Mouse (Mus musculus) bone marrow, adult 2 months (tissue): ENCODE measurements around the gene Morn5. TPM values are rescaled to one million over a fixed set of nuclear protein-coding genes. Genes with fewer than 3 reads are reported as not detected.

Experiments used
- H3K27ac ChIP-seq: fragments of 200-500 bp; 2 replicates; pipeline ENCODE4 v1.5.1; 2012; ENCODE audit warnings: low read depth, mild to moderate bottlenecking, control low read depth, inconsistent platforms, low read length; ENCODE audit not compliant: control insufficient read depth, poor library complexity, insufficient read depth
- H3K4me1 ChIP-seq: fragments of 200-500 bp; 2 replicates; pipeline ENCODE4 v1.6.1; 2011; ENCODE audit warnings: low read length; ENCODE audit not compliant: control insufficient read depth, insufficient read depth
- H3K4me3 ChIP-seq: fragments of 200-500 bp; replicated peaks from 2 replicates; pipeline ENCODE3; 2011; ENCODE audit warnings: mild to moderate bottlenecking, low read depth, low read length, control low read depth; ENCODE audit not compliant: control insufficient read depth
- CTCF ChIP-seq: fragments of 200-500 bp; IDR thresholded peaks from 2 replicates; pipeline ENCODE4 v1.5.1; 2011; ENCODE audit warnings: low read length, control low read depth; ENCODE audit not compliant: control insufficient read depth, insufficient read depth
- POLR2A ChIP-seq: fragments of 200-500 bp; IDR thresholded peaks from 2 replicates; pipeline ENCODE4 v1.6.1; 2011; ENCODE audit warnings: low read depth, mild to moderate bottlenecking, control low read depth, low read length, borderline replicate concordance; ENCODE audit not compliant: control insufficient read depth
- WGBS: fragments of 180-500 bp; shearing (Covaris S2); methylation state at CpG from one replicate; pipeline ENCODE4 v1.1.7; 2018; 5-methylcytosine and 5-hydroxymethylcytosine counted together
- polyA plus RNA-seq: library from polyadenylated mRNA; stranded (reverse); fragments of >200 nt; gene quantifications from 2 replicates; pipeline ENCODE4 v1.2.4, GENCODE M21; 2011; ENCODE audit warnings: low replicate concordance; ENCODE audit not compliant: missing spikeins, insufficient read depth, insufficient read length

The Morn5 gene
- polyA plus RNA-seq, 1 experiment, result not detected

GRCm38 (mm10) chr2:36077160-36077761 lies 28.0 kb downstream of the Morn5 start:
- H3K4me3 ChIP-seq, result no peak overlapping the region
- 57% methylated on average over 11 of the region's 11 CpGs for WGBS
- no peak overlapping the region for H3K27ac ChIP-seq
- TF ChIP-seq POLR2A (no peak), CTCF (no peak)
- no peaks in the 10 kb centered on the region for H3K4me1 ChIP-seq

GRCm38 (mm10) chr2:36081446-36081845 lies 32.2 kb downstream of the Morn5 start:
- TF ChIP-seq CTCF, result no peak
- no peak for TF ChIP-seq POLR2A
- Histone ChIP-seq H3K27ac (no peak overlapping the region), H3K4me1 (no peaks in the 10 kb centered on the region), H3K4me3 (no peak overlapping the region)
- 52% methylated on average over 9 of the region's 9 CpGs for WGBS

GRCm38 (mm10) chr2:36082802-36083580 lies 33.7 kb downstream of the Morn5 start:
- no peak overlapping the region for H3K4me3 ChIP-seq
- 68% methylated on average over 9 of the region's 9 CpGs for WGBS

GRCm38 (mm10) chr2:36085041-36085440 lies 35.8 kb downstream of the Morn5 start:
- Histone ChIP-seq H3K4me3 (no peak overlapping the region), H3K27ac (no peak overlapping the region), H3K4me1 (no peaks in the 10 kb centered on the region)
- no peak for TF ChIP-seq CTCF
- TF ChIP-seq POLR2A, result no peak
- 91% methylated on average over 1 of the region's 1 CpGs for WGBS

More at GRCm38 (mm10) chr2:36082802-36083580, 33.7 kb downstream of the Morn5 start:
- no peak for TF ChIP-seq POLR2A
- no peak for TF ChIP-seq CTCF
- Histone ChIP-seq H3K27ac (no peak overlapping the region), H3K4me1 (no peaks in the 10 kb centered on the region)

GRCm38 (mm10) chr2:36089190-36089589 lies 39.9 kb downstream of the Morn5 start:
- 59% methylated on average over 3 of the region's 3 CpGs for WGBS
- no peak overlapping the region for H3K27ac ChIP-seq
- no peak overlapping the region for H3K4me3 ChIP-seq
- no peaks in the 10 kb centered on the region for H3K4me1 ChIP-seq
- no peak for TF ChIP-seq CTCF
- TF ChIP-seq POLR2A, result no peak

GRCm38 (mm10) chr2:36090853-36091741 lies 41.8 kb downstream of the Morn5 start:
- Histone ChIP-seq H3K4me1 (no peaks in the 10 kb centered on the region), H3K4me3 (no peak overlapping the region), H3K27ac (no peak overlapping the region)
- TF ChIP-seq POLR2A (no peak), CTCF (no peak)
- 3% methylated on average over 70 of the region's 70 CpGs for WGBS

GRCm38 (mm10) chr2:36092748-36093147 lies 43.5 kb downstream of the Morn5 start:
- WGBS, result 12% methylated on average over 4 of the region's 4 CpGs
- Histone ChIP-seq H3K4me3 (no peak overlapping the region), H3K27ac (no peak overlapping the region), H3K4me1 (no peaks in the 10 kb centered on the region)
- TF ChIP-seq CTCF (no peak), POLR2A (no peak)

- TF ChIP-seq CTCF (no peak), POLR2A (no peak)
- Histone ChIP-seq H3K4me3 (no peak overlapping the region), H3K27ac (no peak overlapping the region), H3K4me1 (no peaks in the 10 kb centered on the region)
- 47% methylated on average over 7 of the region's 7 CpGs for WGBS
Measured at GRCm38 (mm10) chr2:36093301-36093700, 44.0 kb downstream of the Morn5 start.
